Mouse (Mus musculus) kidney, adult 2 months (tissue): Measurements from ENCODE around the gene Dmrtb1.

Experiments
- CTCF ChIP-seq: fragments of 200-500 bp; conservative IDR thresholded peaks from 2 replicates; pipeline ENCODE4 v1.5.1; 2011; ENCODE audit warnings: low read depth, mild to moderate bottlenecking, control low read depth, low read length, moderate library complexity, mixed read lengths; ENCODE audit not compliant: insufficient read depth, insufficient read length
- POLR2A ChIP-seq: fragments of 200-500 bp; IDR thresholded peaks from one replicate; pipeline ENCODE4 v1.6.1; 2011; ENCODE audit warnings: low read depth, low read length, control low read depth

DNA sequence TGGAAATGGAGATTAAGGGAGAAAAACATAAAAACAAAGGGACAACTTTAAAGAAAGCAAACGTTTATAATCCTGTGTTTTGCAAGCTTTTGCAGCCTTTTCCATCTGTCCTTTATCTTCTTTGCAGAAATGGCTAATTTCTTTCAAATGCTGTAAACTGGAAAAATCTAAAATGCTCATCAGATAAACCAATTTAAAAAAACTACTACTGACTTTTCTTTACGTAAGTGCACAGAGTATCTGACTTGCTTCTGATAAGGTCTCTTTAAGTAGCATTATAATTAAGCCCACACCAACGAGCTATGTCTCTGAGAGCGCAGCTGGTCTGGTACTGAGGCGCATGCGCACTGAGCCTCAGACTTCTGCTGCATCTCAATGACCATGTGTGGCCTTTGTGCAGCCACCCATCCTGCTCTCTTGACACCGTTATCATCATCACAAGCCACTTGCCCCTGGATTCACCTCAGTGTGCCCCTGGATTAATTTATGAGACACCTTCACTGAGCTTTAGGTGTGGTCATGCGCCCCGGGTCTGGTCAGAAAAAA is 32.8 kb upstream of the Dmrtb1 start:
- TF ChIP-seq CTCF (no peak), POLR2A (no peak)
